Mouse (Mus musculus) E14TG2a.4 (cell line): ENCODE data around the gene C9.

Experiments used
- H3K27me3 ChIP-seq: 2 replicates; pipeline ENCODE4 v1.6.1; 2014; ENCODE audit warnings: low read length, control low read depth; ENCODE audit not compliant: insufficient read depth
- H3K36me3 ChIP-seq: 2 replicates; pipeline ENCODE4 v1.6.1; 2014; ENCODE audit warnings: low read length, control low read depth; ENCODE audit not compliant: insufficient read depth
- H3K4me1 ChIP-seq: replicated peaks from 2 replicates; pipeline ENCODE4 v1.6.1; 2014; ENCODE audit warnings: low read depth, low read length, control low read depth
- H3K4me3 ChIP-seq: replicated peaks from 2 replicates; pipeline ENCODE4 v1.5.1; 2014; ENCODE audit warnings: mild to moderate bottlenecking, low read length
- H3K9me3 ChIP-seq: 2 replicates; pipeline ENCODE4 v1.6.1; 2014; ENCODE audit warnings: low read length, control low read depth
- CTCF ChIP-seq: conservative IDR thresholded peaks from 2 replicates; pipeline ENCODE4 v1.5.1; 2014; ENCODE audit warnings: low read length
- NANOG ChIP-seq: IDR thresholded peaks from 2 replicates; pipeline ENCODE4 v1.6.1; 2014; ENCODE audit warnings: borderline replicate concordance, low read length, mixed read lengths
- POU5F1 ChIP-seq: IDR thresholded peaks from 2 replicates; pipeline ENCODE4 v1.6.1; 2014; ENCODE audit warnings: low read length, borderline replicate concordance

The C9 gene

GRCm38 (mm10) chr15:6498396-6499070 lies 53.4 kb downstream of the C9 start:
- no peaks in the 10 kb centered on the region for H3K4me1 ChIP-seq
- H3K9me3 ChIP-seq: no peaks in the 10 kb centered on the region
- no peak for TF ChIP-seq NANOG
- TF ChIP-seq POU5F1: no peak
- no peak for TF ChIP-seq CTCF
- no peak overlapping the region for H3K4me3 ChIP-seq
- no peaks in the 10 kb centered on the region for H3K36me3 ChIP-seq
- H3K27me3 ChIP-seq: no peaks in the 10 kb centered on the region

- TF ChIP-seq NANOG (no peak), CTCF (no peak), POU5F1 (no peak)
- H3K9me3 ChIP-seq: no peaks in the 10 kb centered on the region
- no peaks in the 10 kb centered on the region for H3K4me1 ChIP-seq
- no peak overlapping the region for H3K4me3 ChIP-seq
- H3K36me3 ChIP-seq: no peaks in the 10 kb centered on the region
- no peaks in the 10 kb centered on the region for H3K27me3 ChIP-seq
Measured at GRCm38 (mm10) chr15:6500787-6501186, 55.7 kb downstream of the C9 start.

- H3K27me3 ChIP-seq: no peaks in the 10 kb centered on the region
- no peak for TF ChIP-seq CTCF
- TF ChIP-seq POU5F1: no peak
- TF ChIP-seq NANOG: no peak
- H3K4me3 ChIP-seq: no peak overlapping the region
- H3K4me1 ChIP-seq: no peaks in the 10 kb centered on the region
- no peaks in the 10 kb centered on the region for H3K36me3 ChIP-seq
- peaks cover 17% of the 10 kb centered on the region for H3K9me3 ChIP-seq
Measured at GRCm38 (mm10) chr15:6517525-6517924, 72.4 kb downstream of the C9 start.

- Histone ChIP-seq H3K4me3 (no peak overlapping the region), H3K36me3 (no peaks in the 10 kb centered on the region), H3K27me3 (no peaks in the 10 kb centered on the region), H3K9me3 (peaks cover 22% of the 10 kb centered on the region), H3K4me1 (no peaks in the 10 kb centered on the region)
- TF ChIP-seq CTCF: no peak
- no peak for TF ChIP-seq NANOG
- no peak for TF ChIP-seq POU5F1
Measured at GRCm38 (mm10) chr15:6519417-6520255, 74.5 kb downstream of the C9 start.

GRCm38 (mm10) chr15:6520505-6521155 lies 75.5 kb downstream of the C9 start:
- Histone ChIP-seq H3K27me3 (no peaks in the 10 kb centered on the region), H3K4me3 (no peak overlapping the region), H3K4me1 (no peaks in the 10 kb centered on the region), H3K36me3 (no peaks in the 10 kb centered on the region), H3K9me3 (peaks cover 19% of the 10 kb centered on the region)
- TF ChIP-seq POU5F1 (no peak), CTCF (no peak), NANOG (no peak)

DNA sequence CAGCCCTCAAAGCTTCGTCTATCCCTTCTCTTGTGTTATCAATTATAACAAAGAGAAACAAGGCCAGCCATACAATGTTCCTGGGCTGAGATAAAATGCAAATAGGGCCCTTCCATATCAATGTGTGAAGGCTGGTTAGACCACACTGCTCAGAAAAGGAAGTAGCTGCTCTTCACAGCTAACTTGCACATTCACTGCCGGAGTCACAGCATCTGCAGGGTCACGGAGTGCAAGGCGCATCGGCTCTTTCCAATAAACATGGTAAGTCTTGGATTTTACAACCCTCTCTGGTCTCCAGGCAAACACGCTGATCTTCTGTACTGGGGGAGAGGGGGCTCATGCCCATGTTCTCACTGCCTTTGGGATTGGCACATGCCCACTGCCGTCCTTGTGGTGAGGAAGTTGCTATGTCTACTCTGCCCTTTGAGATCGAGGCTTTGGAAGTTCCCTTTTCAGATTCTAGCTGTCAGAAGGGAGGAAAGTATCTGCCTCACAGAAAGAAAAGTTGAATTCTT lies 77.6 kb downstream of the C9 start, which contains the start of gene Fyb:
Fyb (plus strand) TSS at position 201 of the 515 bp plus-strand sequence.
- no peaks in the 10 kb centered on the region for H3K4me1 ChIP-seq
- H3K4me3 ChIP-seq: no peak within 1 kb of the TSS
- no peaks in the 10 kb centered on the region for H3K27me3 ChIP-seq
- H3K36me3 ChIP-seq: no peaks in the 10 kb centered on the region
- TF ChIP-seq CTCF (no peak), POU5F1 (no peak), NANOG (no peak)
- H3K9me3 ChIP-seq: peaks cover 11% of the 10 kb centered on the region

GRCm38 (mm10) chr15:6524801-6525200 lies 79.7 kb downstream of the C9 start:
- Histone ChIP-seq H3K4me3 (no peak overlapping the region), H3K4me1 (no peaks in the 10 kb centered on the region), H3K36me3 (no peaks in the 10 kb centered on the region), H3K9me3 (peaks cover 5% of the 10 kb centered on the region), H3K27me3 (no peaks in the 10 kb centered on the region)
- TF ChIP-seq NANOG (no peak), POU5F1 (no peak), CTCF (no peak)

DNA sequence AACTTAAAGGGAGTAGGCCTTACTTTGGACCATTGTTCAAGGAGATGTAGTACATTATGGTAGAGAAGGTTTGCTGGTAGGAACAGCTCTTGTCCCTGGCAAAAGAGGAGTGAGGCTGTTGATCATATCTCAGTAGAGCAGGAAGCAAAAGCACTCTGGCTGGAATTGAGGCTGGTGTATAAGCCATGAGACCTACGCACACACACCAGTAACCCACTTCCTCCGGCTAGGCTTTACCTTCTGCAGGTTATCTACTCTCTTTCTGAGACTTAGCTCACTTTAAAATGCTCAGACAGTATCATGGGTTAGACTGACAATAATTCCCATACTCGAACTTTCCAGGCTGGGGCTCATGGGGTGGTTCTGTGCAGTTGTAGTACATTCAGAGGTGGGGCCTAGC lies 80.3 kb downstream of the C9 start:
- Histone ChIP-seq H3K9me3 (peaks cover 5% of the 10 kb centered on the region), H3K4me1 (no peaks in the 10 kb centered on the region), H3K4me3 (no peak overlapping the region), H3K36me3 (no peaks in the 10 kb centered on the region), H3K27me3 (no peaks in the 10 kb centered on the region)
- TF ChIP-seq NANOG (no peak), CTCF (no peak)
